Mouse (Mus musculus): ENCODE results near the gene Tiparp. TPM values are rescaled to one million over a fixed set of nuclear protein-coding genes. Genes with fewer than 3 reads are reported as not detected.

Tiparp gene
- total and polyA plus RNA-seq, 3 experiments = 2.9 to 12.9 (median 11.1) TPM

- Histone ChIP-seq H3K4me1 (ENCODE audit: control insufficient read depth, insufficient read depth, low read length) (peaks cover 5% of the 10 kb centered on the region), H3K27me3 (ENCODE audit: control insufficient read depth, insufficient read depth, low read length) (no peaks in the 10 kb centered on the region), H3K4me3 (no peak overlapping the region), H3K36me3 (ENCODE audit: control insufficient read depth, insufficient read depth, low read length) (no peaks in the 10 kb centered on the region), H3K79me2 (replicated peaks; ENCODE audit: control insufficient read depth, insufficient read depth, low read length) (no peaks in the 10 kb centered on the region), H3K9ac (ENCODE audit: low read depth, low read length) (no peak overlapping the region), H3K27ac (no peak overlapping the region)
- WGBS = 74% methylated on average over 2 of the region's 2 CpGs
- TF ChIP-seq CTCF (IDR thresholded peaks at IDR 0.05) (no peak), POLR2A (IDR thresholded peaks at IDR 0.05; ENCODE audit: insufficient read depth, low read depth, low read length) (no peak), EP300 (IDR thresholded peaks at IDR 0.05; ENCODE audit: insufficient read depth, low read depth, low read length) (no peak)
- intact Hi-C loops (cut with DNase I) = no loop called here
- no peak for DNase-seq
Observed at GRCm38 (mm10) chr3:65487419-65488088, 40.7 kb upstream of the Tiparp start.

DNA sequence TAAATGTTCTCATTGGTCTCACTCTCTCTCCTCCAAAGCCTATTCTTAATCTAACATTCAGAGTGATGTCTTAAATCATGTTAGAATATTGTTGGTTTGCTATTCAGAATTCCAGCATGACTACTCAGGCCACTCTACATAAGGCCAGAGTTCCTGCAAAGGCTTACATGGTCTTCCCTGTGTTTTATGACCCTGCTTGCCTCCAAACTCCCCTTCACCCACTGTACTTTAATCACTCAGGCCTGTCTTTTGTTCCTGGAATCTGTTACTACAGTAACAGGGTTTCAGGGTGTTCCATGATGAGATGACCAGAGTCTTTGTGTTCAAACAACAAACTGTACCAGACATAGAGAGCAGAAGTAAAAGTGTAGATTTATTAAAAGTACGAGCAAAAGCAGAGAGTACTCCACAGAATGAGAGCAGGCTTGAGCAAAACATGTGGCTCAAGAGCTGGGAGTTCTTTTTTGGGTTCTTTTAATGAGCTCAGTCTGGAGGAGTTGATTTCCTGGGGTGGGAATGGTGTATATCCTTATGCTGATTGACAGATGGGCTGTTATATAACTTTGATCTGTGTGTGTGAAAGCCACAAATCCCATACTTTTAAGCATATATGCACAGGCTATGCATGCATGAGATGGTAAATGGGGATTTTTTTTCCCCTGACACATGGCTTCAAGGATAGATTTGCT lies 39.5 kb upstream of the Tiparp start:
- 89% methylated on average over 1 of the region's 1 CpGs for WGBS
- intact Hi-C loops (cut with DNase I) = no loop called here

DNA sequence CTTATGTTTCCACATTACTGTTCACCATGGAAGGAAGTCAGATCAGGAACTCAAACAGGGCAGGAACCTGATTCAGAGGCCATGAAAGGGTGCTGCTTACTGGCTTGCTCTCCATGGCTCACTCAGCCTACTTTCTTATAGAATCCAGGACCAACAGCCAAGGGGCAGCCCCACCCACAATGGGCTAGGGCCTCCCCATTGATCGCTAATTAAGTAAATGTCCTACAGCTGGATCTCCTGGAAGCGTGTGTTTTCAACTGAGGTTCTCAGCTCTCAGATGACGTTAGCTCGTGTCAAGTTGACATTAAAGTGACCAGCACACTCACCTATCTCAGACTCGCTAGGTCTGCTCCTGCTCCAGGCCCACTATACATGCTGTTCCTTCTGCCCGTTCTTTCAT lies 38.6 kb upstream of the Tiparp start:
- H3K36me3 ChIP-seq (ENCODE audit: control insufficient read depth, insufficient read depth, low read length) = no peaks in the 10 kb centered on the region
- H3K79me2 ChIP-seq (replicated peaks; ENCODE audit: control insufficient read depth, insufficient read depth, low read length) = no peaks in the 10 kb centered on the region
- intact Hi-C loops (cut with DNase I) = no loop called here
- H3K27ac ChIP-seq = no peak overlapping the region
- no peak overlapping the region for H3K4me3 ChIP-seq
- no peak for DNase-seq
- 87% methylated on average over 6 of the region's 6 CpGs for WGBS
- TF ChIP-seq CTCF (IDR thresholded peaks at IDR 0.05) (no peak), EP300 (IDR thresholded peaks at IDR 0.05; ENCODE audit: insufficient read depth, low read depth, low read length) (no peak), POLR2A (IDR thresholded peaks at IDR 0.05; ENCODE audit: insufficient read depth, low read depth, low read length) (no peak)
- H3K4me1 ChIP-seq (ENCODE audit: control insufficient read depth, insufficient read depth, low read length) = no peaks in the 10 kb centered on the region; the same call in 1 of the 2 replicates
- no peak overlapping the region for H3K9ac ChIP-seq (ENCODE audit: low read depth, low read length)
- H3K27me3 ChIP-seq (ENCODE audit: control insufficient read depth, insufficient read depth, low read length) = no peaks in the 10 kb centered on the region

More for the DNA sequence above, 39.5 kb upstream of the Tiparp start:
- Histone ChIP-seq H3K36me3 (ENCODE audit: control insufficient read depth, insufficient read depth, low read length) (no peaks in the 10 kb centered on the region), H3K27me3 (ENCODE audit: control insufficient read depth, insufficient read depth, low read length) (no peaks in the 10 kb centered on the region), H3K4me1 (ENCODE audit: control insufficient read depth, insufficient read depth, low read length) (no peaks in the 10 kb centered on the region; the same call in 1 of the 2 replicates), H3K9ac (ENCODE audit: low read depth, low read length) (no peak overlapping the region), H3K27ac (no peak overlapping the region), H3K4me3 (no peak overlapping the region), H3K79me2 (replicated peaks; ENCODE audit: control insufficient read depth, insufficient read depth, low read length) (no peaks in the 10 kb centered on the region)
- TF ChIP-seq EP300 (IDR thresholded peaks at IDR 0.05; ENCODE audit: insufficient read depth, low read depth, low read length) = no peak
- no peak for TF ChIP-seq CTCF (IDR thresholded peaks at IDR 0.05)
- no peak for TF ChIP-seq POLR2A (IDR thresholded peaks at IDR 0.05; ENCODE audit: insufficient read depth, low read depth, low read length)
- DNase-seq = no peak

GRCm38 (mm10) chr3:65494291-65494763 lies 33.9 kb upstream of the Tiparp start:
- Histone ChIP-seq H3K79me2 (replicated peaks; ENCODE audit: control insufficient read depth, insufficient read depth, low read length) (no peaks in the 10 kb centered on the region), H3K27ac (peak overlapping the region; percentile 32), H3K4me3 (peak overlapping the region; percentile 15), H3K36me3 (ENCODE audit: control insufficient read depth, insufficient read depth, low read length) (no peaks in the 10 kb centered on the region), H3K4me1 (ENCODE audit: control insufficient read depth, insufficient read depth, low read length) (peaks cover 2% of the 10 kb centered on the region), H3K9ac (ENCODE audit: low read depth, low read length) (no peak overlapping the region), H3K27me3 (ENCODE audit: control insufficient read depth, insufficient read depth, low read length) (no peaks in the 10 kb centered on the region)
- TF ChIP-seq POLR2A (IDR thresholded peaks at IDR 0.05; ENCODE audit: insufficient read depth, low read depth, low read length) (no peak), CTCF (IDR thresholded peaks at IDR 0.05) (no peak), EP300 (IDR thresholded peaks at IDR 0.05; ENCODE audit: insufficient read depth, low read depth, low read length) (no peak)
- intact Hi-C loops (cut with DNase I) = no loop called here
- WGBS = 12% methylated on average over 9 of the region's 9 CpGs
- peak; percentile 65 to 71 for DNase-seq

- Histone ChIP-seq H3K4me1 (ENCODE audit: control insufficient read depth, insufficient read depth, low read length) (no peaks in the 10 kb centered on the region), H3K9ac (ENCODE audit: low read depth, low read length) (no peak overlapping the region), H3K27me3 (ENCODE audit: control insufficient read depth, insufficient read depth, low read length) (no peaks in the 10 kb centered on the region), H3K27ac (no peak overlapping the region), H3K79me2 (replicated peaks; ENCODE audit: control insufficient read depth, insufficient read depth, low read length) (no peaks in the 10 kb centered on the region), H3K4me3 (no peak overlapping the region), H3K36me3 (ENCODE audit: control insufficient read depth, insufficient read depth, low read length) (no peaks in the 10 kb centered on the region)
- intact Hi-C loops (cut with DNase I) = no loop called here
- no peak for TF ChIP-seq CTCF (IDR thresholded peaks at IDR 0.05)
- no peak for DNase-seq
- WGBS = 77% methylated on average over 2 of the region's 2 CpGs
Observed at GRCm38 (mm10) chr3:65507766-65508165, 20.4 kb upstream of the Tiparp start.

GRCm38 (mm10) chr3:65510588-65510987 lies 17.6 kb upstream of the Tiparp start:
- no peak overlapping the region for H3K9ac ChIP-seq (ENCODE audit: low read depth, low read length)
- WGBS = 74% methylated on average over 2 of the region's 2 CpGs
- no peaks in the 10 kb centered on the region for H3K4me1 ChIP-seq (ENCODE audit: control insufficient read depth, insufficient read depth, low read length)
- H3K79me2 ChIP-seq (replicated peaks; ENCODE audit: control insufficient read depth, insufficient read depth, low read length) = no peaks in the 10 kb centered on the region
- no peak overlapping the region for H3K4me3 ChIP-seq
- no peak for DNase-seq
- no peak overlapping the region for H3K27ac ChIP-seq
- intact Hi-C loops (cut with DNase I) = no loop called here
- TF ChIP-seq POLR2A (IDR thresholded peaks at IDR 0.05; ENCODE audit: insufficient read depth, low read depth, low read length) (no peak), CTCF (IDR thresholded peaks at IDR 0.05) (no peak), EP300 (IDR thresholded peaks at IDR 0.05; ENCODE audit: insufficient read depth, low read depth, low read length) (no peak)
- no peaks in the 10 kb centered on the region for H3K36me3 ChIP-seq (ENCODE audit: control insufficient read depth, insufficient read depth, low read length)
- H3K27me3 ChIP-seq (ENCODE audit: control insufficient read depth, insufficient read depth, low read length) = no peaks in the 10 kb centered on the region

Data from heart, adult 2 months (tissue).